Mouse (Mus musculus): ENCODE data around the gene Spc24. TPM values are rescaled to one million over a fixed set of nuclear protein-coding genes. Genes with fewer than 3 reads are reported as not detected.
A peak's percentile ranks its signal among the peaks of the same experiment; 100 is the strongest.

Spc24 gene
- total and polyA plus RNA-seq, 3 experiments: 5.1 to 6.8 (median 6.0) TPM

DNA sequence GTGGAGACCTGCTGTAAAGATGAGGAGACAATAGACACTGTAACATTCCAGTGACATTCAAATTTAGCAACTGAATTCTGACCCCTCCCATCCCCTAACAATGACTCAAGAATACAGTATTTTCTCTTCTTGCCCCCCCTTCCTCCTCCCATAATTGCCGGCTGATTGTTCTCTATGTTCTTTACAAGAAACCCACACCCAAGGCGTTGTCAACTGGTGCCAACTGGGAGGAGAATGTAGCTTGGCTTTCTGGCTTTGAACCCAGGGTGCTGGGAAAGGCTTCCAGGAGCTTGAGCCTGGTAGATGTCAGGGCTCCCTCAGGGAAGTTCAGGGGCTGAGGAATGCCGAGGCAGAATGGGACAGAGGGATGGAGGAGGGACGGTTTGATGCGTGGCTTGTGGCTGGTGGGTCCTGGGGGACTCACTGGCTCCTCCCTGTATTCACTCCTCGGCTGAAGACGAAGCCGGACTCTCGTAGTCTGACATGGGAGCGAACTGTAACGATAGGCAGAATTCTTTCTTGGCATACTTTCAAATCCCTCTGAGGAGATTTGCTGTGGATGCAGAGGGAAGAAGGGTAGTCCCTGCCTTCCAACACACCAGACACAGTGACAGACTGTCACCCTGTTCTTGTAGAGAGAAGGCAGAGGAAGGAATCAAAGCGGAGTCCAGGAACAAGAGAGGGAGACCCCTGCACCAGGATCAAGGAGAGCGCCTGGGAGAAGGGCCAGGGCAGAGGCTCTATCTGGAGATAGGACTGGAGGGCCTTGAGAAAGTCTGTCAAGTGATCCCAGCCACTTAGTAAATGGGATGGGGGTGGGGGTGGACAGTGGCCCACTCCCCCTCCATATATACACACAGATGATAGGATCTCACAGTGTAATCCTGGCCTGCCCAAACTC is 8.7 kb upstream of the Spc24 start:
- WGBS: 19% methylated on average over 13 of the region's 13 CpGs
- Histone ChIP-seq H3K27ac (peak overlapping the region; percentile 61), H3K4me1 (ENCODE audit: control insufficient read depth, insufficient read depth, low read length) (peaks cover 20% of the 10 kb centered on the region), H3K36me3 (ENCODE audit: control insufficient read depth, insufficient read depth, low read length) (peaks cover 19% of the 10 kb centered on the region), H3K9ac (ENCODE audit: low read depth, low read length) (peak overlapping the region; percentile 32), H3K4me3 (no peak overlapping the region), H3K79me2 (replicated peaks; ENCODE audit: control insufficient read depth, insufficient read depth, low read length) (no peaks in the 10 kb centered on the region), H3K27me3 (ENCODE audit: control insufficient read depth, insufficient read depth, low read length) (no peaks in the 10 kb centered on the region)
- TF ChIP-seq POLR2A (IDR thresholded peaks at IDR 0.05; ENCODE audit: insufficient read depth, low read depth, low read length): no peak
- TF ChIP-seq EP300 (IDR thresholded peaks at IDR 0.05; ENCODE audit: insufficient read depth, low read depth, low read length): no peak
- no peak for TF ChIP-seq CTCF (IDR thresholded peaks at IDR 0.05)
- peak; percentile 66 to 67 for DNase-seq
- intact Hi-C loops (cut with DNase I): loop anchor here (2.0 kb wide), 1 partner anchor 16 kb away; no protein-coding TSS in a partner anchor

DNA sequence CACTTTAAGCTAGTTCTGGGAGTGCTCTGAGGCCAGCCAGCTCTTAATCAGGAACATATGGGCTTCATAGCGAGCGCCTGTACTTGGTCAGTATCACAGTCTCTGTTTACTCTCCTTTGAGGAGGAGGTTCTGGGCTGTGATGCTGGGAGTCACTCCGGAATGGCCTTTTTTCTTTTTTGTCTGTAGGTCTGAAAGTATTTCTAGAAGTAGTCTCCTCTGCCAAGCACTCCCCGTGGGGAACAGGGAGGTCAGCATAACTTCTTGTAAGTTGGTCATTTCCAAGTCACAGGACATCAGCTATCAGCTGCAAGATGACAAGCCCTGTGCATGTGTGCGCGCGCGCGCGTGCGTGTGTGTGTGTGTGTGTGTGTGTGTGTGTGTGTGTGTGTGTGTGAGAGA is 7.8 kb upstream of the Spc24 start:
- Histone ChIP-seq H3K4me3 (no peak overlapping the region), H3K9ac (ENCODE audit: low read depth, low read length) (no peak overlapping the region), H3K79me2 (replicated peaks; ENCODE audit: control insufficient read depth, insufficient read depth, low read length) (no peaks in the 10 kb centered on the region), H3K4me1 (ENCODE audit: control insufficient read depth, insufficient read depth, low read length) (peaks cover 20% of the 10 kb centered on the region), H3K27me3 (ENCODE audit: control insufficient read depth, insufficient read depth, low read length) (no peaks in the 10 kb centered on the region), H3K27ac (peak overlapping the region; percentile 69), H3K36me3 (ENCODE audit: control insufficient read depth, insufficient read depth, low read length) (peaks cover 19% of the 10 kb centered on the region)
- 64% methylated on average over 11 of the region's 11 CpGs for WGBS
- peak; percentile 66 to 79 for DNase-seq
- intact Hi-C loops (cut with DNase I): loop anchor here (2.0 kb wide), 1 partner anchor 17 kb away; no protein-coding TSS in a partner anchor
- TF ChIP-seq CTCF (IDR thresholded peaks at IDR 0.05): no peak
- peak; percentile 92 for TF ChIP-seq EP300 (IDR thresholded peaks at IDR 0.05; ENCODE audit: insufficient read depth, low read depth, low read length)
- TF ChIP-seq POLR2A (IDR thresholded peaks at IDR 0.05; ENCODE audit: insufficient read depth, low read depth, low read length): 0 out of 2 replicates have a peak, but pooled peaks have one; percentile 19

DNA sequence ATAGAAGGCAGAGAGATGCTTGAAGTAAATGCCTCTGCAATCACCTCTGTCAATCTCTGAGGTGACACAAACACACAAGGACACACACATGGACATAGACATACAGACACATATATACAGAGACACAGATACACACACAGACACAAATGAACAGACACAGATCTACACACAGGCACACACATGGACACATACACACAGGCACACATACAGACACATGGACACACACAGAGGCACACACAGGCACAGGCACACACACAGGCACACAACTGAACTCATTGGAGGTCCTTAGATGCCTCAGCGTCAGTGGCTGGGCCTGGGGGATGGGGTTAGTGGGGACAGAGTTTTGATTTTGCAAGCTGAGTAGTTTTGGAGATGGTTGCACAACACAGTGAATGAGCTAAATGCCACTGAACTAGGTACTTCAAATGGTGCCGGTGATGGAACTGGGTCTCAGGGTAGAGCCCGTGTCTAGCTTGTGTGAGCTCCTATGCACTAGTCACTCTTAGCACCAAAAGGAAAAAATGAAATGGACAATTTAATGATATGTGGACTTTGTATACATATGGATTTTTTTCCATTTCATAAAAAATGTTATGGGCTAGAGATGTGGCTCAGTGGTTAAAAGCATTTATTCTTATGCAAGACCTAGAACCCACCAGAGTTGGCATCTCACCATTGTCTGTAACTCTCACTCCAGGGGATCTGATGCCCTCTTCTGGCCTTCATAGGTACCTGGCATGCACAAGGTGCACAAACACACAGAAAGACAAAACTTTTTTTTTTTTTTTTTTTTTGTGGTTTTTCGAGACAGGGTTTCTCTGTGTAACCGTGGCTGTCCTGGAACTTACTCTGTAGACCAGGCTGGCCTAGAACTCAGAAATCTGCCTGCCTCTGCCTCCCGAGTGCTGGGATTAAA is 4.2 kb upstream of the Spc24 start:
- 87% methylated on average over 6 of the region's 6 CpGs for WGBS
- Histone ChIP-seq H3K36me3 (ENCODE audit: control insufficient read depth, insufficient read depth, low read length) (peaks cover 18% of the 10 kb centered on the region), H3K79me2 (replicated peaks; ENCODE audit: control insufficient read depth, insufficient read depth, low read length) (no peaks in the 10 kb centered on the region), H3K4me3 (no peak overlapping the region), H3K27me3 (ENCODE audit: control insufficient read depth, insufficient read depth, low read length) (no peaks in the 10 kb centered on the region), H3K27ac (no peak overlapping the region), H3K4me1 (ENCODE audit: control insufficient read depth, insufficient read depth, low read length) (peaks cover 19% of the 10 kb centered on the region), H3K9ac (ENCODE audit: low read depth, low read length) (no peak overlapping the region)
- intact Hi-C loops (cut with DNase I): no loop called here
- DNase-seq: no peak
- TF ChIP-seq POLR2A (IDR thresholded peaks at IDR 0.05; ENCODE audit: insufficient read depth, low read depth, low read length) (no peak), CTCF (IDR thresholded peaks at IDR 0.05) (peak; percentile 23; the same call in 1 of the 2 replicates)

DNA sequence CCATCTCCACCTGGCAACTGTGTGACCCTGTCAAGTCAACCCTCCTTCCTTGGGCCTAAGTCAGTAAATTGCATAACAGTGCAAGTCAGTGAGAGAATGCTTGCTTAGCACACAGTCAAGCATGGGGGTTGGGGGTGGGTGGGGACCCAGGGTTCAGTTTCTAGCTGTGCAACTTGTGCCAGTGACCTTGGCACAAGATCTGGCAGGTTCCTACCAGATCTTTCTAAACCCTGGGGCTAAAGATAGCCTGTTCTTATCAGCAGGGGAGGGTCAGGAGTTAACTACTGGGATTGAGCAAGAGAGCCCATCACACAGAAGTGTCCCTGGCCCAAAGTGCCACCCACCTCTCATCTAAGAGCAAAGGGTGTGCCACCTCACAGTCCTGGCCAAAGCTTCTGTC is 2.0 kb upstream of the Spc24 start:
- Histone ChIP-seq H3K4me1 (ENCODE audit: control insufficient read depth, insufficient read depth, low read length) (peaks cover 5% of the 10 kb centered on the region), H3K4me3 (no peak overlapping the region), H3K27me3 (ENCODE audit: control insufficient read depth, insufficient read depth, low read length) (no peaks in the 10 kb centered on the region), H3K79me2 (replicated peaks; ENCODE audit: control insufficient read depth, insufficient read depth, low read length) (no peaks in the 10 kb centered on the region), H3K9ac (ENCODE audit: low read depth, low read length) (no peak overlapping the region), H3K27ac (peak overlapping the region; percentile 56), H3K36me3 (ENCODE audit: control insufficient read depth, insufficient read depth, low read length) (peaks cover under 1% of the 10 kb centered on the region; the same call in 1 of the 2 replicates)
- intact Hi-C loops (cut with DNase I): no loop called here
- TF ChIP-seq CTCF (IDR thresholded peaks at IDR 0.05) (no peak), EP300 (IDR thresholded peaks at IDR 0.05; ENCODE audit: insufficient read depth, low read depth, low read length) (peak; percentile 80; the same call in 1 of the 2 replicates)
- peak in 1 of 2 experiments; percentile 73 for DNase-seq

DNA sequence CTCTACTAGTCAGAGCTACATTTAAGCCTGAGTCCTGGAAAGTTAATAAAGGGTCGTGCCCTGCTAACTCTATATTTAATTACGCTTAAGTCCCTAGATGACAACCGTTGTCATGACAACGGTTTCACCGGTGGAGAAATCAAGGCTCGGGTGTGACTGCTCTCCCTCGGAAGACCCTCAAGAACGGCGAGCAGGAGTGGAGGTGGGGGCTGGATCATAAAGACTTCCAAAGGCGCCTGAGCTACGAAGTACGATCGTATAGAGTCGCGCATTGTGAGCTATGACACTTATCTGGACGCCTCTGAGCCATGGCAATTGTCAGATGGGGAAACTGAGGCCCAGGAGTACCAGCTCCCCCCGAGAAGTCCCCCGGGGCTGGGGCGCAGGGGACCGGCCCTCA is 385 bp downstream of the Spc24 start:
- H3K9ac ChIP-seq (ENCODE audit: low read depth, low read length): peak overlapping the region; percentile 64
- H3K4me1 ChIP-seq (ENCODE audit: control insufficient read depth, insufficient read depth, low read length): peaks cover 5% of the 10 kb centered on the region
- no peaks in the 10 kb centered on the region for H3K36me3 ChIP-seq (ENCODE audit: control insufficient read depth, insufficient read depth, low read length)
- no peaks in the 10 kb centered on the region for H3K79me2 ChIP-seq (replicated peaks; ENCODE audit: control insufficient read depth, insufficient read depth, low read length)
- TF ChIP-seq POLR2A (IDR thresholded peaks at IDR 0.05; ENCODE audit: insufficient read depth, low read depth, low read length) (no peak), CTCF (IDR thresholded peaks at IDR 0.05) (no peak), EP300 (IDR thresholded peaks at IDR 0.05; ENCODE audit: insufficient read depth, low read depth, low read length) (no peak)
- H3K27ac ChIP-seq: peak overlapping the region; percentile 50
- H3K4me3 ChIP-seq: peak overlapping the region; percentile 72
- intact Hi-C loops (cut with DNase I): no loop called here
- no peak for DNase-seq
- no peaks in the 10 kb centered on the region for H3K27me3 ChIP-seq (ENCODE audit: control insufficient read depth, insufficient read depth, low read length)
- 3% methylated on average over 20 of the region's 20 CpGs for WGBS

Data from heart, adult 2 months (tissue).